Mouse (Mus musculus) thymus, adult 2 months (tissue): ENCODE data around the gene Snd1. TPM values are rescaled to one million over a fixed set of nuclear protein-coding genes. Genes with fewer than 3 reads are reported as not detected.

Experiments used
- DNase-seq: peaks from one replicate; pipeline ENCODE4 v3.0.0; 2021
- H3K27ac ChIP-seq: fragments of 200-500 bp; 2 replicates; pipeline ENCODE4 v1.5.1; 2012; ENCODE audit warnings: low read length, control low read depth; ENCODE audit not compliant: control insufficient read depth, insufficient read depth
- H3K27me3 ChIP-seq: fragments of 200-500 bp; 2 replicates; pipeline ENCODE4 v1.6.1; 2012; ENCODE audit warnings: mild to moderate bottlenecking, low read length, moderate library complexity, mixed read lengths; ENCODE audit not compliant: control insufficient read depth, insufficient read depth
- H3K36me3 ChIP-seq: fragments of 200-500 bp; 2 replicates; pipeline ENCODE4 v1.6.1; 2012; ENCODE audit warnings: mild to moderate bottlenecking, low read length, moderate library complexity; ENCODE audit not compliant: control insufficient read depth, insufficient read depth
- H3K4me1 ChIP-seq: fragments of 200-500 bp; replicated peaks from 2 replicates; pipeline ENCODE4 v1.6.1; 2012; ENCODE audit warnings: low read length; ENCODE audit not compliant: control insufficient read depth, insufficient read depth
- H3K4me3 ChIP-seq: fragments of 200-500 bp; 2 replicates; pipeline ENCODE4 v1.5.1; 2012; ENCODE audit warnings: mild to moderate bottlenecking, low read length, control low read depth, moderate library complexity; ENCODE audit not compliant: control insufficient read depth, insufficient read depth
- CTCF ChIP-seq: fragments of 200-500 bp; IDR thresholded peaks from 2 replicates; pipeline ENCODE4 v1.5.1; 2012; ENCODE audit warnings: mild to moderate bottlenecking, control low read depth, low read length, moderate library complexity, borderline replicate concordance; ENCODE audit not compliant: control insufficient read depth, poor library complexity, insufficient read depth; ENCODE audit errors: extremely low read depth
- POLR2A ChIP-seq: fragments of 200-500 bp; IDR thresholded peaks from 2 replicates; pipeline ENCODE4 v1.6.1; 2012; ENCODE audit warnings: mild to moderate bottlenecking, low read length, control low read depth, moderate library complexity; ENCODE audit not compliant: control insufficient read depth, poor library complexity, insufficient read depth; ENCODE audit errors: extremely low read depth
- WGBS: fragments of 180-500 bp; shearing (Covaris S2); methylation state at CpG from one replicate; pipeline ENCODE4 v1.1.7; 2018; 5-methylcytosine and 5-hydroxymethylcytosine counted together
- polyA plus RNA-seq: library from polyadenylated mRNA; depleted of rRNA; stranded (reverse); fragments of >200 nt; gene quantifications from 2 replicates; pipeline ENCODE4 v1.2.3, GENCODE M21; 2012

Gene Snd1
- polyA plus RNA-seq, 1 experiment = 79.3 TPM

DNA sequence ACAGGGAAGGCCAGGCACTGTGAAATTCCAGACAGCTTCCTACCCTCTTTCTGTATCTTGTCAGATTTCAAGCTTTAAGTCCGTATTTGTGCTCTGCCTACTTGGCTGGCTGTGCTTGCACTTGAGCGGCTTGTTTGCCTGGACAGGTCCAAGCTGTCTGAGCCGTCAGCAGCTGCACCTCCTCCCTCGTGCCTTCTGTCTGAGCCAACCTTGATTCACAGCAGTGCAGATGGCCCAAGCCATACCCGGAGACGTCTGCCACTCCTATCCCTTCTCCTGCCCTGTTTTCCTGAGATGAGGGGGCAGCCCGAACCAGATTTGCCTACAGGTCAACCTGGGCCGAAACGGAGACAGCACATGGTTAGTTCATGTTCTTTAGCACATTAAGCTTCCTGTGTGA lies 342.1 kb downstream of the Snd1 start:
- TF ChIP-seq CTCF = no peak
- no peak for TF ChIP-seq POLR2A
- no peak for DNase-seq
- 91% methylated on average over 9 of the region's 9 CpGs for WGBS

DNA sequence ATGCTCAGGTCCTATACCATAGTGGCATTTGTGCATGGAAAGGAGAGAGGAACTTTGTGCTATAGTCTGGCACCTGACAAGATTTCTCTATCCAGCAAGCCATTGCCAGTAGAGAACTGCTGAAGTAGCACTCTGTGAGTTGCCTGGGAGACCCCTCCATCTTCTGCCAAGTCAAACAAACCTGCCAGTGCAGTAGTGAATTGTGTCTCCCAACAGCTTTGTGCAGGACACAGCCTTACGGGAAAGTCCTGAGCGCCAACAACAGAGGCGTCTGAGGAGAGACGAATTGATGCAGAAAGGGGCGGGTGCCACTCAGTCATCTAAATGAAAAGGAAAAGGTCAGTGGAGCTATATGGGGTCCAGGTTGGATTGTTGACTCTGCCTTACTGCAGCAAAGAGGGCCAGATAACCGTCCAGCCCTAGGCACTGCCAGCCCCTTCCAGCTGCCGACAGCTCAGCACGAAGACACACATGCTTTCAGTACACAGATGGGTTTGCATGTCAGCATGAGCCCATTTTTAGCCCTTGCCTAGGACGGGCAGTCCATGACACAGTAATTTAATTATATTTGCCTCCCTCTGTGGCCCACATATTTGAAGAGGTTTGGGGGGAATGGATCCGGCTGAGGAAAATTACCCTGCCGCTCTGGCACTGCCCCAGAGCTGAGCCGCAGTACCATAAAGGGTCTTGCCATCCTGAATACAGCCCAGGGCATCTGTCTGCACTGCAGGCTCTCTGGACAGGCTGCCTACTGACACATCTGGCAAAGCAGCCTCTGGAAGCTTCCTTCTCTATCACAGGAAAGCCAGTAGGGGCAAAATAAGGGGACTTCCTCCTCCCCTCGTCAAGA lies 344.8 kb downstream of the Snd1 start:
- WGBS = 92% methylated on average over 13 of the region's 13 CpGs

More for the DNA sequence above, 342.1 kb downstream of the Snd1 start:
- Histone ChIP-seq H3K36me3 (no peaks in the 10 kb centered on the region), H3K27ac (no peak overlapping the region), H3K4me3 (no peak overlapping the region), H3K27me3 (no peaks in the 10 kb centered on the region), H3K4me1 (no peaks in the 10 kb centered on the region)

GRCm38 (mm10) chr6:28822296-28822695 lies 347.4 kb downstream of the Snd1 start:
- DNase-seq = no peak
- no peak overlapping the region for H3K27ac ChIP-seq
- H3K27me3 ChIP-seq = no peaks in the 10 kb centered on the region
- H3K4me3 ChIP-seq = no peak overlapping the region
- 95% methylated on average over 3 of the region's 3 CpGs for WGBS
- H3K4me1 ChIP-seq = no peaks in the 10 kb centered on the region
- TF ChIP-seq POLR2A (no peak), CTCF (no peak)
- H3K36me3 ChIP-seq = no peaks in the 10 kb centered on the region

More for the DNA sequence above, 344.8 kb downstream of the Snd1 start:
- TF ChIP-seq POLR2A (no peak), CTCF (no peak)
- H3K4me1 ChIP-seq = no peaks in the 10 kb centered on the region
- no peak for DNase-seq
- no peaks in the 10 kb centered on the region for H3K27me3 ChIP-seq
- H3K27ac ChIP-seq = no peak overlapping the region
- no peaks in the 10 kb centered on the region for H3K36me3 ChIP-seq
- H3K4me3 ChIP-seq = no peak overlapping the region

GRCm38 (mm10) chr6:28823375-28823774 lies 348.4 kb downstream of the Snd1 start:
- DNase-seq = no peak
- 83% methylated on average over 3 of the region's 3 CpGs for WGBS
- no peak for TF ChIP-seq POLR2A
- no peak for TF ChIP-seq CTCF
- Histone ChIP-seq H3K27me3 (no peaks in the 10 kb centered on the region), H3K4me3 (no peak overlapping the region), H3K4me1 (no peaks in the 10 kb centered on the region), H3K36me3 (no peaks in the 10 kb centered on the region), H3K27ac (no peak overlapping the region)

DNA sequence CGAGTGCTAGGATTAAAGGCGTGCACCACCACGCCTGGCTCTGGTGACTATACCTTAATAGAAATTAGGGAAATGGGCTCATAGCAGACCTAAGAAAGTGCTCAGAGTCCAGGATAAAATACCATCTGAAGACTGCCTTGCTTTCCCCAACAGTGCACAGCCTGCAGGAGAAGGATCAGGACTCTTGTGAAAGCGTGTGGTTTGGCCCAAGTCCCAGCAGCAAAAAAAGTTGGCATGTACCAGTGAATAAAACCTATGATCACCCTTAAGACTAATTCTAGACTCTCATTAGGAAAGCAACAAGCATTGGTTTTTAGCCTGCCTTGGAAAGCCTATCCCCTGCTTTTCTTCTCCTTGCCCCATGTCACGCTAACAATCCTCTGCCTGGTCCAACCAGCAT lies 348.9 kb downstream of the Snd1 start:
- no peak for DNase-seq
- Histone ChIP-seq H3K4me1 (no peaks in the 10 kb centered on the region), H3K27ac (no peak overlapping the region), H3K36me3 (no peaks in the 10 kb centered on the region), H3K4me3 (no peak overlapping the region), H3K27me3 (no peaks in the 10 kb centered on the region)
- WGBS = 91% methylated on average over 5 of the region's 5 CpGs
- TF ChIP-seq POLR2A = no peak
- TF ChIP-seq CTCF = no peak

DNA sequence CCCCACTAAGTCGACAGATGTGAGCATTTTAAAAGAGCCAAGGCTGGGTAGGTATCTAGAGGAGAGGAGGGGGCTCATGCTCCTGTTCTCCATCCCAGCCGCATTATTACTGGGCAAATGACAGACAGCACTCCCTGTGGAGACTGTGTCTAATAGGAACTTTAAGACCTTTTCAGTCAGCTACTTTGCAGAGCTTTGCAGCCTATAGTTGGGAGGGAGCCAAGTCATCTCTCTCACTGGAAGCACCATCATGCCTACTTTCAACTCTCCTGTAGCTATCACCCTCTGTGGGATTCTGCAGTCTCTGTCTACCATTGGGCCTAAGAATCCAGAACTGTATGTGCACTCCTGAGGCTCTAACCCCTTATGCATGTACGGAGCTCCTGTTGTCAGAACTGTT lies 351.0 kb downstream of the Snd1 start:
- H3K27ac ChIP-seq = no peak overlapping the region
- H3K4me1 ChIP-seq = no peaks in the 10 kb centered on the region
- no peak for DNase-seq
- WGBS = 87% methylated on average over 3 of the region's 3 CpGs
- no peaks in the 10 kb centered on the region for H3K36me3 ChIP-seq
- H3K27me3 ChIP-seq = no peaks in the 10 kb centered on the region
- no peak overlapping the region for H3K4me3 ChIP-seq
- TF ChIP-seq CTCF = no peak
- TF ChIP-seq POLR2A = no peak

GRCm38 (mm10) chr6:28826689-28827389 lies 351.9 kb downstream of the Snd1 start:
- H3K4me3 ChIP-seq = no peak overlapping the region
- no peaks in the 10 kb centered on the region for H3K36me3 ChIP-seq
- TF ChIP-seq POLR2A (no peak), CTCF (no peak)
- H3K4me1 ChIP-seq = peaks cover 2% of the 10 kb centered on the region; the same call in 1 of the 2 replicates
- no peak for DNase-seq
- 92% methylated on average over 9 of the region's 9 CpGs for WGBS
- H3K27ac ChIP-seq = no peak overlapping the region
- peaks cover 4% of the 10 kb centered on the region for H3K27me3 ChIP-seq
